Mouse (Mus musculus) thymus, adult 18-20 months (tissue): Measurements from ENCODE around the gene Abraxas1.

Experiments
- DNase-seq, 2 experiments: peaks; one replicate each; pipeline ENCODE4 v3.0.0; 2022; ENCODE audit warnings: mixed read lengths in 2 of 2

The Abraxas1 gene

DNA sequence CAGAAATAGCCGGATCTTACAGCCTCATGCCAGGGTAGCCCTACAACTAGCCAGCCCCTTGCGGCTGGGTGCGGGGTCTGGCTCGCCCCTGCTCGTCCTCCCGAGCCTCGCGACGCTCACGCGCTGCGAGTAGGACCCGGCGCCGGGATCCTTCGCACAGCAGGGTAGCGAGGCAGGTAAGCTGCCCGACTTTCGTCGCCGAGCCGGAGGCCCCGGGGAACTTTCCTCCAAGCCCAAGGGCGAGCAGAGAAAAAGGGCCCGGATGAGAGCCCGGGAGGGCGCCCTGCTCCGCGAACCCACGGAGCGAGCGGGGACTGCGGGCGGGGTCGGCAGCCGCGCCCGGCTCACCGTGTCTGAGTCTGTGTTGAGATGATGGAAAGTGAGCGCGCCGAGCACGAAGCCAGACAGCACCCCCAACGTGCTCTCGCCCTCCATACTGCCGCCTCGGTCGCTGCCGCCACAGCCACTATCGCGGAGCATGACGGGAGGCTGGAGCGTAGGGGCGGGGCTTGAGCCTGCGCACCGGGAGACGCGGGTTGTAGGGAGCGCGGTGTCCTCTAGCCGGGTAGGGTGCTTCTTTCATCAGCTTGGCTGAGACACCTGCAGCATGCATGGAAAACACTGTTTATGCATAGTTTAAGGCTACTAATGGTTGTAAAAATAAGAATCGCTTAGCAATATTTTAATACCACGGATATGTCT is at the start of gene Abraxas1:
Abraxas1 (minus strand) TSS at position 483 of the 702 bp plus-strand sequence.
- peak; percentile 84 to 87 for DNase-seq

DNA sequence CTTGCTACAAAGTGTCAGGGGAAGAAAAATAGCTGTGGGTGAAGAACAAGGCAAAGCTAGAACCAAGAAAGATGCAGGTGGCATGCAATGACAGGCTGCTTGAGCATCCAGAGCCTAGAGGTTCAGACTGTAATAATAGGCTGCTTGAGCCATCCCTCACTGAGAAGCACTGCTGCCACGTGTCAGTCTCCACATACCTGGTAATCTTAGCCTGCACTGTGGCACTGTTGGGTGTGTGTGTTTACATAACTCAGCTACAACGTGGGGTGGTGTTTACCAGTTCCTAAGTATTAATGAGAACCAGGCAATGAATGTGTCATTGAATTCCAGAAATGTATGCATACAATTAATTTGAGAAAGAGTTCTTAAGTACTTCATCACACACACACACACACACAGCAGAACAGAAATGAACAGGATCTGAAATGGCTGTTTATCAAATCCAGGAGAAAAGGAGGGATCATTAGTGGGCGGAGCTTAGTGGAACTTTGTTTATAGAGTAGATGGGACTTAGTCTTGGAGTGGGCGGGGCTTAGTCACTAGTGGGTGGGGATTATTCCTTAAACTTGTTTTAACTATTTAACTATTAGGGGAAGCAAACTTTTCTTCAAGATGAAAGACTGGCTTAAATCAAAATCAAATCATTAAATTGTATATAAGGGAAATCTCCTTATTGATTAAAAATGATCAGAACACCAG is 48.6 kb upstream of the Abraxas1 start:
- no peak for DNase-seq

DNA sequence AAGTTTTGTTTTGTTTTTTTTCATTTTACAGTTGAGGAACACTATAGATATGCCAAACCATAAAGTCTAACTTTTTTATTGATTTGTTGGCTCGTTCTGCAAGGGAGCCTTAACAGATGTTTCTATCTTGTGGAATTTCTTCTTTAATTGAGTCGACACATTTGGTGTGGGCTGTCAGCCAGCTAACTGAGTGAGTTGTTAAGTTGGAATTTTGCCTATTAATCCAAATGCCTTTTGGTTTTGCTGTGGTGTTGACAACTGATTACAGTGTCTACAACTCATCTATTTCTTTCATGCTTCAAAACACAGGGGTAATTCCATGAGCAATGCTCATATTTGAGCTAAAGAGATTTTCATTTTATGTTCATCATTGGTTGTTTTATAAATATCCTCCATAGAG is 45.4 kb upstream of the Abraxas1 start:
- DNase-seq: no peak

DNA sequence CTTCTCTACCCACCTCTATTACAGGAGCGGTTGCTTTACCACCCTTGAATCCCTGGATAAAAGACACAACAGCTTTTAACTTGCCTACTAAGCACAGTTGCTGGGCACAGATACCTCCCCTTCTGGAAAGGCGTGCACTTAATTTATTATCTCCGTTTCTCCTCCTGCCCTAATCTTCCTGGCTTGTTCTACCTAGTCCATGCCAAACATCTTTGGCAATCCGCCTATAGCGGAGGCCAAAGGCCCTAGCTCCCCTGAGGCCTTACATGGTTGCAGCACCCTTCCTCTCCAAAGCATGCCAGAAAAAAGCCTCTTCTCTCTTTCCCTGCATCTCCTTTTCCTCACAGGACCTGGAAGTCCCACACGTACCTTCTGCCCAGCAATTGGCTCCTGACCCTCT is 43.7 kb upstream of the Abraxas1 start:
- no peak for DNase-seq

DNA sequence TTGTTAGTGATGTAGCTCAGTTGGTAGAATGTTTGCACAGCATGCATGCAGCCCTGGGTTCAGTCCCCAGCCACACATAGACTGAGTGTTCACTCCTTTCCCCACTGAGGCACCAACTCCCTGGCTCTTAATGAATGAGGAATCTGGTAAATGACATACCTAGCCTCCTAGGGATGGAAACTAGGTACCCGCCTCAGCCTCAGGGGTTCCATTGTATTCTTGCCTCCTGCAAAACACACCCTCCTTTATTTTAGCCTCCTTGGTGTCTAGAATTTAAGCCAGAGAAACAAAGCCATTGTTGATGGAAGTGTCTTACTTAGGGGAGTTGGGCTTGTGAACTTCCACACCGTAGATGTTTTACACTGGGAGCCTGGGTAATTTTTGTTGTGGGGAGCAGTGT is 42.3 kb upstream of the Abraxas1 start:
- DNase-seq: no peak

DNA sequence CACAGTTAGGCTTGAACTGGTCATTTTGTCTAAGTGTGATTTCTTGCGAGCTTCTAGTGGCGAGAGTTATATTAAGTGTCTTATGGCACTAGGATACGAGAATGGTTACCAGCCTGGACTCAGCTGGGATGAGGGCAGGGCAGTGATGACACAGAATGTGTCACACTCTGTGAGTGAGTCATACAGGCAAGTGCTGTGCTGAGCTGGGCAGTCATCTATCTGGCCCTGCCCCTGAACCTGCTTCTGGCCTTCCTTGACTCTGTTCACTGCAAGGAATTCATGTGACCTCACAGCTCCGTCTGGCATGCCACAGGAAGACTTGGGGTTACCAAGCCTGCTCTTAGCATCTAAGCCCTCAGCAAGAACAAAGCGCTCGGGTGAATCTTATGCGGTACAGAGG is 41.0 kb upstream of the Abraxas1 start:
- no peak for DNase-seq

DNA sequence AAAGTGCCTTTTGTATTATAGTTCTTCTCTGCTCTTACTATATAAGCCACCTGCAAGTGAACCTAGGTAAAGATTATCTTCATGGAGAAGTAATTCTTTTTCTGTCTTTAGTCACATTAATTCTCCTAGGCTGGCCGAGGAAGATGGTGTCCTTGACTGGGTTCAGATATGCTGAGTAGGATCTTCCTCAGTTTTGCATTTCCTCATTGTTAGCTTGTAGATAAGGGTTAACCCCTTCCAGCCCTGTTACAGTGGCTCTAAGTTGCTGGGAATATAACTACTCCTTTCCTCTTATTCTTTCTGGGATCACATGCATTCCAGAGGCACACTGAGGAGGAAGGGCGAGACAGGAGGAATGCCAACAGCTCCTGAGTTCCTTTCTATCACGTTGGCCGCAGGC is 40.4 kb upstream of the Abraxas1 start:
- no peak for DNase-seq

DNA sequence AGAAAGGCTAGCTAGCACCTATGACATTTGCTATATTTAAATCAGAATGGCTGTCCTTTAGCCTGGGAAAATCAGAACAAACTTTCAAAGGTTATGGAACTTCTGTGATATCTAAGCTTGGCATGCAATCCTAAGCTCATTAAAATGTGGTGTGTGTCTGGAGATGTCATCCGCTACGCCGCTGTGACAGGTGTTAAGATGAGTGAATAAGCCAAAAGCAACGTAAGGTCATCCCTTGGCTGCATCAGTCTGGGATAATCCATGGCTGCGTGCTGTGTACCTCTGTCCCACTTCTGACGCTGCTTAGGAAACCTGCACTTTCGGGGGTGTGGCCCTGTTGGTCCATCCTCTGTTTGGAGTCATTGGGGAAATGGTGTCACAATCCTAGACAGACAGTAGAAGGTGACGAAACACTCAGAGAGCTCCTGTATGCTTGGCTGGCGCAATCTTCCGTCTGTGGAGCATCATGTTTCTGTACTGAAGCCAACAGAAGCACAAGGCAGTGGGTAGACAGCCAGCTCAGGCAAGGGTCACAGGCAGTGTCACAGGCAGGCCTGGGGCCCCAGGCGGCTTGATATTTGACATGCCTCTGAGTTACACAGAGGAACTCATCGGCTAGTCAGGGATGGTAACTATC is 39.8 kb upstream of the Abraxas1 start:
- no peak for DNase-seq

DNA sequence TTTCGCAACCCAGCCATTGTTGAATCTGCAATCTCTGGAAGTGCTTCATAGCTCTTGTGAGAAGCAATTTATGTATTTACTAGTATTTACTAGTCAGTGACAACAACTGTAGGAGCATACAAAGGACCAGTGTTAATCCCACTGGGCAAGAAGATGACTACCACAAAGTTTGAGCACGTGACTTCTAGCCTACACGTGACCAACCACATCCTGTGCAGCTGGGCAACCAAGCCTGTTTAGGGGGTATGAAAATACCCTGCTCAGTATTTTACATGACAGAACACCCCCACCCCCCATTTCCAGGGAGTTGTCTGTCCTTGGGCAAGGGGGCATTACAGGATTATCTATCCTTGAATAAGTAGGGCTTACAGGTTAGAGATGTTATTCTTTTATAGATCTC is 35.8 kb upstream of the Abraxas1 start:
- peak; percentile 26 to 52 for DNase-seq

DNA sequence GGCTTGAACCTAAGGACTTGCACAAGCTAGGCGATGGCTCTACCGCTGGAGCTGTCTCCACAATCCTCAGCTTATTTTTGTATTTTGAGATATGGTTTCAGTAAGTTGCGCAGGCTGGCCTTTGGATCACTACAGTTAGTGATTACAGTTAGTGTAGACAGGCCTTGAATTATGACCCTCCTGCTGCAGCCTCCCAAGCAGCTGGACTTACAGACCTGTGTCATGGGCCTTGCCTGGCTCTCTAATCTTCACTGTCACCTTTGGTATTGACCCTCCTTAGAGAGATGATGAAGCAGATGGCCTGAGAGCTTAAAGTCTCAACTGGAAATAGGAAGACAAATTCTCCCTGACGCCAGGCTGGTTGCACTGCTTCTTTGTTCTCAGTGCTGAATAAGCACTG is 33.2 kb upstream of the Abraxas1 start:
- DNase-seq: no peak

DNA sequence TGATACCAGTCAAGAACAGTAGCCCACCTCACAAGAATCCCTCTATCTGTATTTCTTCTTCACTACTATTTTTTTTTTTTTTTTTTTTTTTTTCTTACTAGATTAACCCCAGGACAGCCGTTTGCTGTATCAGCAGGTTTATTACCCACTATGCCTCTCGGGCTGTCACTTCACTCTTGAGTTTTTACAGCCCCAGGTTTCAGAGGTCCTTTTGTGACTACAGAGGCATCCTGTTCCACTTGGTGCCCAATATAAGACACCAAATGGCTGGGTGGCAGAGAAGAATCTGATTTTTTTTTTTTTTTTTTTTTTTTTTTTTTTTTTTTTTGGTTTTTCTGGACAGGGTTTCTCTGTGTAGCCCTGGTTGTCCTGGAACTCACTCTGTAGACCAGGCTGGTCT is 26.4 kb upstream of the Abraxas1 start:
- DNase-seq: no peak

DNA sequence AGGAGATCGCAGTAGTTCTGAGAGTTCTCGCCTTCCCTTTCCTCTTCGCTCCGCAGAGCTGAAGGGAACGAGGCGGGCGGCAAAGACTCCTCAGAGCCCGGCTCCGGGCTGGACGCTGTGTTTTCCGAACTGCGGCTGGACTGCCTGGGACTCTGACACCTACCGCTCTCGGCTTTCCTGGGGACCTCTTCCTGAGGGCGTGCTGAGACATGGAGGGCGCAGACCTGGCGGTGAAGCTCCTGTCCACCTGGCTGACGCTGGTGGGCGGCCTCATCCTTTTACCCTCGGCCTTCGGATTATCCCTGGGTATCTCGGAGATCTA is 25.8 kb upstream of the Abraxas1 start:
- no peak for DNase-seq

DNA sequence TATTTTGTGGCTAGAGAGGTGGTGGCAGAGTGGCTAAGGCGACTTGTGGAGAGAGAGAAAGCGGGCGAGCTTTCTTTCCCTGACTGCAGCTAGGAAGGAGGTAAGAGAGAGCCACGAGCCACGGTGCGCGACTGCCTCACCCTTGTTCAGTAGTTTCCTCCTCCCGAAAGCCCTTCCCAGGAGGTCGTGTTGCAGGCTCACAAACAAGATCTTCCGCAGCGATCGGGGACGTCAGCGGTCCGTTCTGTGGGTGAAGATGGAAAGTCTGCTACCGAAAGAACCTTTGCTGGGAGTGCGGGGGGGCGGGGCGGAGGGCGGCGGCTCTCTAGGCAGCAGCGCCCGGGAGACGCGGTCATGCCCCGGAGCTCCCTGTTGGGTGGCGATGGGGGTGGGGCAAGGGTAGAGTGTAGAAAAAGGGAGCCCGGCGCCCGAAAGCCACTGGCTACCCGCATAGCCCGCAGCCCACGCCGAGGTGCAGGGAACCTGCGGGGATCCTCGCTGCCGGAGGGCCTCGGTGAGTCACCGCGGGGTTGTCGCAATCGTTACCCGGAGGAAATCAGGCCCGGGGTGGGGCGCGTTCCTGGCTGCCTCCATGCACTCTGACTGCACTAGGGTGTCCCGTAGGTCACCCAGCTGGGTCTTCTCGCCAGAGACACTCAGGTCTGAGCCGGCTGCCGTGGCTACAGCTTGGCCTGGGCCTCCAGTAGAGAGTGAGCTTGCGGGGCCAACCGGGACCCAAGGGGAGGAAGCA is 25.3 kb upstream of the Abraxas1 start:
- DNase-seq: peak; percentile 51 to 57

DNA sequence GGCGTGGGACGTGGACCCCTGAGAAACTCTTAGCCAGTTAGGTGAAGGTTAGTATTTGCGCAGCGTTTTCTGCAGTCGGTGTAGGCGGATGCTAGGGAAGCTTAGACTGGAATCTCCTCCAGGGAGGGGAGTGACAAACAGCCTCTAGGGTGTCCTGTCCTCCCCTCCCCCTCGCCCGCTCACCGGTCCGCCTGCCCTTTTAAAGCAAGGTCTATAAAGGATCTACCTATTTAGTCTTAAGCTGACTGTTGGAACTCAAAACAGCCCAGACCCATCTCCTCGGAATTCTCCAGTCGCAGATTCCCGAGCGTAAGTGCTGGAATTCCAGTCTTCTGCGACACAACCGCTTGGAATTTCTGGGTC is 24.7 kb upstream of the Abraxas1 start, which contains the start of gene Gpat3:
Gpat3 (plus strand) TSS at position 229 of the 363 bp plus-strand sequence.
- no peak for DNase-seq

DNA sequence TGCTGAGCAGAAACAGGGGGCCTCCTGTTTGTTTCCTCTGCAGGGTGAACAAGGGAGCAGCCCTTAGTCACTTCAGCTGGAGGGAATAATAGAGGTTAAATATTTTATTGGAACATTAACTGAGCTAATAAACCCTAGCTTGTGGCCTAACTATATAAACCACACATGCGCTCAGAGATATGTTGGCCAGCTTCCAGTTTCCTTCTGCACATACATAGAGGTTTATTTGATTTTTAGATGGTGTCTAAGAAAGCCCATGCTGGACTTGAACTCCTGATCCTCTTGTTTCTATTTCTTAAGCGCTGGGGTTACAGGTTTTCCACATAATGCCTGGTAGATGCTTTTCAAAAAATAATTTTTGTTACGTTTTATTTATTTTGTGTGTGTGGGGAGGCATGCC is 23.7 kb upstream of the Abraxas1 start:
- no peak for DNase-seq

DNA sequence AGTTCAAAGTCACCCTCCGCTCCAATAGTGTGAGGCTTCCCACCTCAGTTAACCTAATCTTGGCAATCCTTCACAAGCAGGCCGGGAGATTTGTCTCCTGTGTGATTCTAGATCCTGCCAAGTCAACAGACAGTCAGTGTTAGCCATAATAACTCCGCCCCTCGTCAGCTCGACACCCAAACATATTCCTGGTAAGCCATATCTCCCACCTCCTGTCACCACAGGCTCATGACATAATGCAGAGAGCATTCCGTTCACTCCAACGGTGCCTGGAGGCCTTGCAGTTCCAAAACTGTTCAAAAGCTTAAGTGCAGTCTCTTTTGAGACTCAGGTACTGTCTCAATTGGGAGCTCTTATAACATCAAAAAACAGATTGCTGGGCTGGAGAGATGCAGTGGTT is 17.1 kb upstream of the Abraxas1 start:
- DNase-seq: no peak

DNA sequence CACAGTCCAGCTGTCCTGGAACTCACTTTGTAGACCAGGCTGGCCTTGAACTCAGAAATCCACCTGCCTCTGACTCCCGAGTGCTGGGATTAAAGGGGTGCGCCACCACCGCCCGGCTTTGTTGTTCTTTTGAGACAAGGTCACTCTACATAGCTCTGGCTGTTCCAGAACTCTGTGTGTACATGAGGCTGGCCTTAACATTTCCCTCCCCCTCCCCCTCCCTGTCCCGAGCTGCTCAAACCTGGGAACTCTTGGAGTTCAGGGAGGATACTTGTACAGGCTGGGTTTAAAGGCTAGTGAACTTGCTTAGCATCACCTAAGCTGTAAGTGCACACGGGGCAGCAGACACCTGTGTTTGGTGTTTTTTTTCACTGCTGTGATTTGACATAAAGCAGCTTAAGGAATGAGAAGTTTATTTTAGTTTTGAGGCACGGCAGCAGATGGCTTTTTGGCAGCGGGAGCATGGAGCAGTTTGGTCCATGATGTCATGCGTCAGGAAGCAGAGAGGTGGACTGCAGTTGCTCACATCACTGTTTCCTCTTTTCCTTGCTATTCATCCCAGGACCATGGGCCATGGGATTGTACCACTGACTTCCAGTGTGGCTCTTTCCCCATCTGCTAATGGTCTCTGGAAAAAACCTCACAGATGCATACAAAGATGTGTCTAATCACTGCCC is 15.2 kb upstream of the Abraxas1 start:
- no peak for DNase-seq

DNA sequence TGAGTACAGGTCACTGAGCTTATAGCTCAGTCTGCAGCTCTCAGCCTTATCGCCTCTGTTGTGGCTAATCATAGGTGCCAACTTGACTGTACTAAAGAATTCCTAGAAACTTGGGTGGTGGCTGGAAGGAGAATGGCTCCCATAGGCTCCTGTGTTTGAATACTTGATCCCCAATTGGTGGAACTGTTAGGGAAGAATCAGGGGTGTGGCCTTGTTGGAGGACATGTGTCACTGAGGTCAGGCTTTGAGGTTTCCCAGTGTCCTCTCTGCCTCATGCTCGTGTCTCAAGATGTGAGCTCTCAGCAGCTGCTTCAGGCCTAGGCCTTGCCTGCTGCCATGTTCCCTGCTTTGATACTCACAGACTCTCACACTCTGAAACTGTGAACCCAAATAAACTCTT is 13.1 kb upstream of the Abraxas1 start:
- no peak for DNase-seq

DNA sequence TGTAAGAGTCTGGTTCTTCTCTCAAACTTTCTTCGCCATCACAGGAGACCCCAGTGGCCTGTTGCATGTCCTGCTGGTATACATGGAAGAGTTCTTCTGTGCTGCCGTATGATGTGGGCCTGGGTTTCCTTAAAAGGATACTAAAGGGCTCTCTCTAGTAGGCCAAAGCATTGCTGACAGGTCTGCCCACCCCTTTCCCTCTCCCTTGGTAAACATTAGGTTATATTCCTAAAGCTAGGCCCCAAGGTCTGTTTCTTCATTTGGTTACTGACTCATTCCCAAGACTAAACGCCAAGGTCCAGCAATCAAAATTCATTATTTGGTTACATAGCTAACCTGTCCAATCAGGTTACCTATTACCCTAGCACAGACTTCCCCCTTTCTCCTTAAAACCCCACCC is 11.9 kb upstream of the Abraxas1 start:
- DNase-seq: no peak

DNA sequence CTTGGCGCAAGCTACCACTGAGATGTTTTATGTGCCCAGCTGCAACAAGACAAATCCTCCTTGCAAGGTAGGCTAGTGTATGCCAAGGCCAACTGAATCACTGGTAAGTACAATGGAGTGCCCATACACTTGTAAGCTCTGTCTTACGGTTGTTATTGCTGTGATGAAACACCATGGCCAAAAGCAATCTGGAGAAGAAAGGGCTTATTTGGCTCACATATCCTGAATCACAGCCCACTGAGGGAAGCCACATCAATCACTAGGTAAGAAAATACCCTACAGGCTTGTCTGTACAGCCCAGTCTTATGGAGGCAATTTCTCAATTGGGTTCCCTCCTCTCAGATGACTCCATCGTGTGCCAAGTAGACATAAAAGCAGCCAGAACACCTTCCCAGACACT is 7.9 kb upstream of the Abraxas1 start:
- DNase-seq: no peak

DNA sequence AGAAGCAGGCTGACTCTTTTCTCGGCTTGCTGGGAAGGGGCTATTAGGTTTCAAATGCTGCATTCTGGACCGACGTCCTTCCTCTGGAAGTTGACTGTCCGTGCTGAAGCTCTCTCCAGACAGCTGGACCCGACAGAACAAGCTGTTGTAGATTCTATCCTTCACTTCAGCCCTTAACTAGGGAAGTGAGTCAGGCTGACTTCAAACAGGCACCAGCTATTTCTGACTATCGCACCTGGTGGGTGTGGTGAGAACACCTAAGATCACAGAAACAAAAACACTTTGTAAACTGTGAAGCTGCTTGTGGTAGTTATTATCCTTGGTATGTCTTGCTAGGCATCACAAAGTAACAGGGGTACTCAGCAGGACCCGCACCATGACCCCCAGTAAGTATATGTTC is 5.8 kb upstream of the Abraxas1 start:
- no peak for DNase-seq

DNA sequence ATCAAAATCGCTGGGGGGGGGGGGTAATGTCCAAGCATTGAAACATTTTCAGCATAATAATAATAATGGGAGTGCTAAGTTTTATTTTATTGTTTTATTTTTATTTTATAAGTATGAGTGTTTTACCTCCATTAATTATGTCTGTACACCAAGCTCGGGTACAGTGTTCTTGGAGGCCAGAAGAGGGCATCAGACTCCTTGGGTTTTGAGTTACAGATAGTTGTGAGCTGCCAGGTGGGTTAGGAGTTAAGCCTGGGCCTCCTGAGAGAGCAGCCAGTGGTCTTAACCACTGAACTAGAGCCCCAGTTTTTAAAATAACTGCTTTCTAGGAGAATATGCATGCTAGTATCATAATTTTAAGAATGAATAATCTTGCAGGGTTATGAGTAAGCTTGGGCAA is 5.2 kb upstream of the Abraxas1 start:
- no peak for DNase-seq

DNA sequence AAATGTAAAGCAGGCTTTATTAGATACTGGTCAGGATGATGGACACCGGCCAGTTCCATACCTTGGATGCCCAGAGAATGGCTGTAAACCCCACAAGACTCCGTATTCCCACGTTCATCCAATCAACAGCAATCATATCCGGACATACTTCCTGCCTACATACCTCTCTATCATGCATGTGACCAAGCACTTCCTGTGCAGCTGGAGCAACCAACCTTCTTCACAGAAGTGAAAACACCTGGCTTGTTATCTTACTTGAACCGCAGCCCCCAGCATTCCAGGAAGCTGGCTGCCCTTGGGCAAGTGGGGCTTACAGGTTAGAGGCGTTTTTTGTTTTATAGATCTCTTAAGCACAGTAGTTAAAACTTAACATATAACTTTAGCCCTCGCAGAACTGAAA is 2.1 kb upstream of the Abraxas1 start:
- peak; percentile 27 to 48 for DNase-seq
